Mouse (Mus musculus) heart, embryonic 14.5 days (tissue): ENCODE data around the gene Foxn3. TPM values are rescaled to one million over a fixed set of nuclear protein-coding genes. Genes with fewer than 3 reads are reported as not detected.

Experiments
- ATAC-seq: fragments of 200-750 bp; cut with Nextera tagmentation; 2 replicates; pipeline ENCODE4 v1.8.0; 2017; ENCODE audit warnings: low read depth, moderate TSS enrichment; ENCODE audit not compliant: insufficient number of reproducible peaks, insufficient read depth, low FRiP score
- H3K27ac ChIP-seq, 2 experiments: fragments of 200-500 bp in 1 of 2; fragments of 300-500 bp in 1 of 2; sonication (generic) in 1 of 2; replicated peaks in 1 of 2; 2 replicates each; pipeline ENCODE4 v1.5.1; 2012 to 2014; ENCODE audit warnings: low read depth in 2 of 2, low read length in 2 of 2, control low read depth in 1 of 2, mild to moderate bottlenecking in 1 of 2, mixed read lengths in 1 of 2; ENCODE audit not compliant: control insufficient read depth in 1 of 2, insufficient read depth in 1 of 2
- H3K27me3 ChIP-seq: fragments of 300-500 bp; sonication (generic); 2 replicates; pipeline ENCODE4 v1.6.1; 2014; ENCODE audit warnings: mild to moderate bottlenecking, low read length, control low read depth; ENCODE audit not compliant: control insufficient read depth, insufficient read depth
- H3K36me3 ChIP-seq: fragments of 300-500 bp; sonication (generic); 2 replicates; pipeline ENCODE4 v1.6.1; 2014; ENCODE audit warnings: mild to moderate bottlenecking, control low read depth, low read length, mixed read lengths; ENCODE audit not compliant: control insufficient read depth, insufficient read depth
- H3K4me1 ChIP-seq, 2 experiments: fragments of 200-500 bp in 1 of 2; fragments of 300-500 bp in 1 of 2; sonication (generic) in 1 of 2; 2 replicates each; pipeline ENCODE4 v1.6.1; 2012 to 2014; ENCODE audit warnings: low read length in 2 of 2, control low read depth in 1 of 2, mixed read lengths in 1 of 2; ENCODE audit not compliant: control insufficient read depth in 2 of 2, insufficient read depth in 2 of 2
- H3K4me2 ChIP-seq: fragments of 300-500 bp; sonication (generic); 2 replicates; pipeline ENCODE4 v1.6.1; 2014; ENCODE audit warnings: mild to moderate bottlenecking, low read length
- H3K4me3 ChIP-seq, 2 experiments: fragments of 200-500 bp in 1 of 2; fragments of 300-500 bp in 1 of 2; sonication (generic) in 1 of 2; 2 replicates each; pipeline ENCODE4 v1.5.1; 2012 to 2014; ENCODE audit warnings: low read length in 2 of 2, mild to moderate bottlenecking in 2 of 2, control low read depth in 1 of 2, low read depth in 1 of 2, moderate library complexity in 1 of 2; ENCODE audit not compliant: control insufficient read depth in 1 of 2, insufficient read depth in 1 of 2
- H3K9ac ChIP-seq: fragments of 300-500 bp; sonication (generic); 2 replicates; pipeline ENCODE4 v1.6.1; 2014; ENCODE audit warnings: mild to moderate bottlenecking, low read length
- H3K9me3 ChIP-seq: fragments of 300-500 bp; sonication (generic); 2 replicates; pipeline ENCODE4 v1.6.1; 2016; ENCODE audit warnings: low read length, control low read depth; ENCODE audit not compliant: control insufficient read depth
- WGBS: fragments of 180-500 bp; shearing (Covaris S2); extraction: QIAGEN DNeasy Blood & Tissue Kit; methylation state at CpG from one replicate; pipeline ENCODE4 v1.1.7; 2014; 5-methylcytosine and 5-hydroxymethylcytosine counted together
- polyA plus RNA-seq: library from polyadenylated mRNA; unstranded; fragments of >200 nt; fragmentation: Nextera tagmentation; extraction: Ambion mirVana; gene quantifications from 2 replicates; pipeline ENCODE4 v1.2.1, GENCODE M21; 2014

Foxn3 gene
- polyA plus RNA-seq, 1 experiment from 2014 or later = 81.0 TPM

- Histone ChIP-seq H3K9ac (no peak overlapping the region), H3K27ac (no peak overlapping the region), H3K4me1 (peaks cover 19 to 48% of the 10 kb centered on the region in 2 experiments), H3K27me3 (no peaks in the 10 kb centered on the region), H3K4me2 (no peak overlapping the region), H3K36me3 (no peaks in the 10 kb centered on the region), H3K4me3 (no peak overlapping the region), H3K9me3 (no peaks in the 10 kb centered on the region)
- 47% methylated on average over 6 of the region's 6 CpGs for WGBS
- ATAC-seq = no peak
These were observed 259.8 kb downstream of the Foxn3 start for GRCm38 (mm10) chr12:99303581-99303980.

GRCm38 (mm10) chr12:99299900-99300299 lies 263.5 kb downstream of the Foxn3 start:
- H3K27me3 ChIP-seq = no peaks in the 10 kb centered on the region
- no peak for ATAC-seq
- H3K36me3 ChIP-seq = no peaks in the 10 kb centered on the region
- no peak overlapping the region for H3K4me2 ChIP-seq
- no peak overlapping the region for H3K9ac ChIP-seq
- H3K4me1 ChIP-seq = peaks cover 10 to 35% of the 10 kb centered on the region in 2 experiments
- no peak overlapping the region for H3K4me3 ChIP-seq
- 42% methylated on average over 4 of the region's 4 CpGs for WGBS
- no peaks in the 10 kb centered on the region for H3K9me3 ChIP-seq
- H3K27ac ChIP-seq = no peak overlapping the region

- H3K36me3 ChIP-seq = no peaks in the 10 kb centered on the region
- peaks cover 17 to 38% of the 10 kb centered on the region in 2 experiments for H3K4me1 ChIP-seq
- H3K4me2 ChIP-seq = no peak overlapping the region
- H3K27ac ChIP-seq = no peak overlapping the region
- H3K4me3 ChIP-seq = no peak overlapping the region
- no peak for ATAC-seq
- 51% methylated on average over 12 of the region's 12 CpGs for WGBS
- no peak overlapping the region for H3K9ac ChIP-seq
- no peaks in the 10 kb centered on the region for H3K27me3 ChIP-seq
- H3K9me3 ChIP-seq = no peaks in the 10 kb centered on the region
These were observed 264.4 kb downstream of the Foxn3 start for GRCm38 (mm10) chr12:99298851-99299600.

GRCm38 (mm10) chr12:99298242-99298641 lies 265.1 kb downstream of the Foxn3 start:
- Histone ChIP-seq H3K4me1 (peaks cover 22 to 40% of the 10 kb centered on the region in 2 experiments), H3K9me3 (no peaks in the 10 kb centered on the region), H3K4me2 (no peak overlapping the region), H3K36me3 (no peaks in the 10 kb centered on the region), H3K27ac (no peak overlapping the region), H3K4me3 (no peak overlapping the region), H3K27me3 (no peaks in the 10 kb centered on the region), H3K9ac (no peak overlapping the region)
- 62% methylated on average over 6 of the region's 6 CpGs for WGBS
- ATAC-seq = no peak

GRCm38 (mm10) chr12:99297792-99298191 lies 265.6 kb downstream of the Foxn3 start:
- Histone ChIP-seq H3K27ac (no peak overlapping the region), H3K4me3 (no peak overlapping the region), H3K27me3 (no peaks in the 10 kb centered on the region), H3K9me3 (no peaks in the 10 kb centered on the region), H3K9ac (no peak overlapping the region), H3K36me3 (no peaks in the 10 kb centered on the region), H3K4me1 (peaks cover 25 to 44% of the 10 kb centered on the region in 2 experiments), H3K4me2 (no peak overlapping the region)
- WGBS = 84% methylated on average over 2 of the region's 2 CpGs
- no peak for ATAC-seq

- 69% methylated on average over 7 of the region's 7 CpGs for WGBS
- peak overlapping the region in 1 of 2 experiments; percentile 57; a peak in 1 of 4 replicates for H3K27ac ChIP-seq
- no peak overlapping the region for H3K9ac ChIP-seq
- ATAC-seq = no peak
- H3K36me3 ChIP-seq = peaks cover 14% of the 10 kb centered on the region
- no peaks in the 10 kb centered on the region for H3K27me3 ChIP-seq
- peaks cover 21 to 35% of the 10 kb centered on the region in 2 experiments for H3K4me1 ChIP-seq
- H3K9me3 ChIP-seq = no peaks in the 10 kb centered on the region
- peak overlapping the region; percentile 26 for H3K4me2 ChIP-seq
- no peak overlapping the region for H3K4me3 ChIP-seq
These were observed 269.9 kb downstream of the Foxn3 start for GRCm38 (mm10) chr12:99293532-99293931.

- Histone ChIP-seq H3K9me3 (no peaks in the 10 kb centered on the region), H3K4me1 (peaks cover 20 to 33% of the 10 kb centered on the region in 2 experiments), H3K9ac (no peak overlapping the region), H3K4me3 (no peak overlapping the region), H3K27ac (no peak overlapping the region), H3K36me3 (peaks cover 14% of the 10 kb centered on the region), H3K27me3 (no peaks in the 10 kb centered on the region), H3K4me2 (no peak overlapping the region)
- ATAC-seq = no peak
- 81% methylated on average over 6 of the region's 6 CpGs for WGBS
These were observed 271.2 kb downstream of the Foxn3 start for GRCm38 (mm10) chr12:99292152-99292551.

GRCm38 (mm10) chr12:99287081-99287480 lies 276.3 kb downstream of the Foxn3 start:
- H3K4me2 ChIP-seq = no peak overlapping the region
- no peak overlapping the region for H3K27ac ChIP-seq
- peaks cover 19 to 20% of the 10 kb centered on the region in 2 experiments for H3K4me1 ChIP-seq
- ATAC-seq = no peak
- WGBS = 49% methylated on average over 5 of the region's 5 CpGs
- no peak overlapping the region for H3K4me3 ChIP-seq
- no peak overlapping the region for H3K9ac ChIP-seq
- peaks cover 14% of the 10 kb centered on the region for H3K36me3 ChIP-seq
- H3K27me3 ChIP-seq = no peaks in the 10 kb centered on the region
- H3K9me3 ChIP-seq = no peaks in the 10 kb centered on the region
